Mouse (Mus musculus) left cerebral cortex, adult 2 months (tissue): ENCODE measurements at regions not wholly inside any gene's neighbourhood (a gene's known extent, or its start where the extent isn't known, plus 50 kb on each side); places are given as distances from the start of the nearest gene placed in this dataset.

Source experiments
- DNase-seq, 2 experiments: peaks; one replicate each; pipeline ENCODE4 v3.0.0; 2021 to 2022; ENCODE audit warnings: low spot score in 2 of 2, mixed read lengths in 1 of 2; ENCODE audit errors: extremely low spot score in 1 of 2
- H3K27ac ChIP-seq: fragments of 200-600 bp; 2 replicates; pipeline ENCODE4 v1.8.1; 2022
- H3K4me3 ChIP-seq: fragments of 200-600 bp; 2 replicates; pipeline ENCODE4 v1.8.1; 2022
- CTCF ChIP-seq: fragments of 200-600 bp; IDR thresholded peaks from 2 replicates; pipeline ENCODE4 v1.8.1; 2022; ENCODE audit warnings: antibody characterized with exemption, mild to moderate bottlenecking, moderate library complexity
- intact Hi-C: fragments of 180-260 bp; cut with DNase I; formaldehyde crosslinking; loops from one replicate; pipeline ENCODE4 v1.15.1; 2025

GRCm38 (mm10) chr2:116812869-116813558, 65.5 kb upstream of the Tmco5 start:
- H3K4me3 ChIP-seq: no peak overlapping the region
- intact Hi-C loops: no loop called here
- no peak overlapping the region for H3K27ac ChIP-seq
- TF ChIP-seq CTCF: no peak
- no peak for DNase-seq

GRCm38 (mm10) chr2:116813559-116813895, 65.0 kb upstream of the Tmco5 start:
- intact Hi-C loops: no loop called here
- DNase-seq: no peak
- Histone ChIP-seq H3K4me3 (no peak overlapping the region), H3K27ac (no peak overlapping the region)
- no peak for TF ChIP-seq CTCF

DNA sequence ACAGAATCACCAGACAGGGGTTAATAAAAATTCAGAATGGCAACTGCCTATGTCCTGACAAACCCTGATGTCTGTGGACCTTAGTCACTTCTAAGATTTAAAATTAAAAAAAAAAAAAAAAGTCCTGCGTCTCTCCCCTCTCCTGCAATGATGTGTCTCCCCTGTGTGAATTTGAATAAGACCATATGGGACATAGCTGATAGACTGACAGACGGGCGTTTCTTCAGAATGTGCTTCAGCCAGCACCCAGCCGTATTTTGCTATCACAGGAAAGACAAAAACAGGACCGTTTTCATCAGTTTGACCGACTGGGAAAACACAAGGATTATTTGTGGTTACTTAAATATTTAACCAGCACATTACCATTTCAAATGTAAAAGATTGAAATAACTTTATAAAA, 61.4 kb upstream of the Tmco5 start:
- no peak for DNase-seq
- Histone ChIP-seq H3K27ac (no peak overlapping the region), H3K4me3 (no peak overlapping the region)
- intact Hi-C loops: no loop called here
- TF ChIP-seq CTCF: no peak

GRCm38 (mm10) chr2:116817561-116817960, 60.9 kb upstream of the Tmco5 start:
- no peak overlapping the region for H3K27ac ChIP-seq
- TF ChIP-seq CTCF: no peak
- no peak overlapping the region for H3K4me3 ChIP-seq
- intact Hi-C loops: no loop called here
- DNase-seq: no peak

DNA sequence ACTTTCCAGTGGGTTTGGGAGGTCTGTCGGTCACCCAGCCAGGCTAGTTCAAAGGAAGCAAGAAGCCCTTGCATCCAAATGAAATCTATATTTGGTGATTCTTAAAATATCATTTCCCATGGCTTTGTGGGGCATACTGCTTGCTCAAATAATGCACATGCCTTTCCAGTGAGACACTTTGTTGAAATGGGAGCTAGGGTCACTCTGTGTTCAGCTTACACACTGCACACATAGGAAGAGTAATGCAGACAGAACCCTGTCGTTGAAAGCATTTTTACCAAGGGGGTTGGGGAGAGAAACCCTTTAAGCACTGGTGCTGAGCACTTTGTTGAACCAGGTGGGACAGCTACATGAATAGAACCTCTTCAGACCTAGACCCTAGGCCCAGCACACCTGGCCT, 59.9 kb upstream of the Tmco5 start:
- intact Hi-C loops: no loop called here
- Histone ChIP-seq H3K27ac (no peak overlapping the region), H3K4me3 (no peak overlapping the region)
- no peak for DNase-seq
- no peak for TF ChIP-seq CTCF

DNA sequence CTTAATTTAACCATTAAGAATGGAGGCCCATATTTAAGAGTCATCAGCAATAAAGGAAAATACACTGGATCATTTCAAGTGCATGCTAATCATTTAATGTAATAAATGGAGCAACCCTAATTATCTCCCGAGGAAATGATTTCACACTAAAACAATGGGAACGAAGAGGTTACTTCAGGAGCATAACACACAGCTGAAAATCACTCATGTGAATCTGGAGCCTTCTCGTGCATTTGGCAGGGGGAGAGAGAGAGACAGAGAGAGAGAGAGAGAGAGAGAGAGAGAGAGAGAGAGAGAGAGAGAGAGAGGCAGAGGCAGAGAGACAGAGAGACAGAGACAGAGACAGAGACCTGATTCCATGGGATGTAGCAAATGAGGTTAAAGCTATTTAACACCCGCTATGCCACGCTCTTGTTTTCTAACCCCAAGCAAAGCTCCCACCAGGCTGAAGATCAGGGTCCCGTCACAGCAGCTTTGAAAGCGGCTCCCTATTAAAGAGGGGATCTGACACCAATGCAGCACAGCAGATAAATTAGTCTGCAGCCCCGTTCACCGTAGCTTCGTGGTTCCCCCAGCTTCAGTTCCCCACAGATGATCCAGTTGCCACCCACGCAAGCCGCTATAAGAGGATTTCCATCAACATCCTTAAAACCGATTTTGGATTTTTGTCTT, 59.3 kb upstream of the Tmco5 start:
- Histone ChIP-seq H3K4me3 (no peak overlapping the region), H3K27ac (no peak overlapping the region)
- intact Hi-C loops: no loop called here
- TF ChIP-seq CTCF: no peak
- DNase-seq: no peak

DNA sequence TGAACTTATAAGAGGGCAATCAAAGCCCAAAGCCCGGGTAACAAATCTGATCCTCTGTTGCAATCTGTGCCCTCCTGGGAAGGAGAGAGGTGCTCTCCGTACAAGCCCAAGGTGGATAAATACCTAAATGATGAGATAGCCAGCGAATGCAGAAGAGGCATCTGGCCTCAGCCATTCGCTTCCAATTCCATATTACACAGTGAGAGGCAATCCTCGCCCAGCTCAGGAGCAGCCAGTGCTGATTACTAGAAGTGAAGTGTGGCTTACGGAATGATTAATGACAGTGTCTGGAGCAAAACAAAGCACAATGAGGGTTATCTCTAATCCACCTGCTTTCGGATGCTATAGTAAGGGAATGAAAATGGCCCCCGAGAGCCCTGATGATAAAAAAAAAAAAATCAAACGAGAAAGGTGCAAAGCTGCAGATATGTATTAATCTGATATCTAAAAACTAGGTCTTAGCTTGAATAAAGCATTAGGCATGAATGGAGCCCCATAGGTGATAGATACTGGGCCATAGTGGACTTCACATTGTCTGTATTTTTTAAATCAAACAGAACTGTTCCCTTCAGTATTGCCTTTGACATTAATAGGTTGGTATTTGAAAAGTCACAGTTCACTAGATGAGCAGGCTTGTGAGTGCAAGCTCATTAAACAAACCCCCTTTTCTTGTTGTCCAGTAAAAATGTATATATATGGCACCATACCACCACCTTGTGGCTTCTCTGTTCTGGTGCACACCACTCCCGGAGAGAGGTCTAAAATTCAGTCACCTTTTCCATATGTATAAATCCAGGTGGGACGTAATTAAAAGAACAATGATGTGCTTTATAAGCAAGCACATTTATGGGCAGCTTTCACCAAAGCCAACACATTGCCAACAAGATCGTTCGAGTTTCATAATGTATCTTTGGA, 57.4 kb upstream of the Tmco5 start:
- DNase-seq: peak; percentile 26
- intact Hi-C loops: loop anchor here (5.0 to 10.0 kb wide), 5 partner anchors 714 to 1969 kb away; no protein-coding TSS in a partner anchor

More for the DNA sequence above, 57.4 kb upstream of the Tmco5 start:
- Histone ChIP-seq H3K27ac (no peak overlapping the region), H3K4me3 (no peak overlapping the region)
- peak; percentile 70 for TF ChIP-seq CTCF
